Mouse (Mus musculus) kidney, embryonic 16.5 days (tissue): ENCODE measurements around the gene Adcy9. TPM values are rescaled to one million over a fixed set of nuclear protein-coding genes. Genes with fewer than 3 reads are reported as not detected.
"Not testable (repeated sequence)": the region's sequence is repeated elsewhere in the genome, so short reads cannot be mapped to it uniquely, and the experiment has no call there.

Experiments
- ATAC-seq: fragments of 200-750 bp; cut with Nextera tagmentation; 2 replicates; pipeline ENCODE4 v1.8.0; 2017; ENCODE audit warnings: moderate TSS enrichment; ENCODE audit not compliant: low FRiP score, low TSS enrichment
- H3K27ac ChIP-seq: fragments of 300-500 bp; sonication (generic); 2 replicates; pipeline ENCODE4 v1.5.1; 2014; ENCODE audit warnings: low read length
- H3K27me3 ChIP-seq: fragments of 300-500 bp; sonication (generic); 2 replicates; pipeline ENCODE4 v1.6.1; 2014; ENCODE audit warnings: low read length, control low read depth, mixed read lengths; ENCODE audit not compliant: insufficient read depth
- H3K36me3 ChIP-seq: fragments of 300-500 bp; sonication (generic); 2 replicates; pipeline ENCODE4 v1.6.1; 2014; ENCODE audit warnings: low read length, control low read depth, mixed read lengths; ENCODE audit not compliant: insufficient read depth
- H3K4me1 ChIP-seq: fragments of 300-500 bp; sonication (generic); 2 replicates; pipeline ENCODE4 v1.6.1; 2014; ENCODE audit warnings: low read length, control low read depth, mixed read lengths; ENCODE audit not compliant: insufficient read depth
- H3K4me2 ChIP-seq: fragments of 300-500 bp; sonication (generic); replicated peaks from 2 replicates; pipeline ENCODE4 v1.6.1; 2014; ENCODE audit warnings: low read depth, low read length
- H3K4me3 ChIP-seq: fragments of 300-500 bp; sonication (generic); 2 replicates; pipeline ENCODE4 v1.5.1; 2014; ENCODE audit warnings: mild to moderate bottlenecking, low read length
- H3K9ac ChIP-seq: fragments of 300-500 bp; sonication (generic); replicated peaks from 2 replicates; pipeline ENCODE4 v1.6.1; 2014; ENCODE audit warnings: low read length
- H3K9me3 ChIP-seq: fragments of 300-500 bp; sonication (generic); 2 replicates; pipeline ENCODE4 v1.6.1; 2016; ENCODE audit warnings: low read length, control low read depth
- WGBS: fragments of 180-500 bp; shearing (Covaris S2); extraction: QIAGEN DNeasy Blood & Tissue Kit; methylation state at CpG from one replicate; pipeline ENCODE4 v1.1.7; 2014; 5-methylcytosine and 5-hydroxymethylcytosine counted together
- polyA plus RNA-seq: library from polyadenylated mRNA; unstranded; fragments of >200 nt; fragmentation: Nextera tagmentation; extraction: Ambion mirVana; gene quantifications from 2 replicates; pipeline ENCODE4 v1.2.1, GENCODE M21; 2015

The Adcy9 gene
- polyA plus RNA-seq, 1 experiment from 2014 or later, result 1.1 TPM

DNA sequence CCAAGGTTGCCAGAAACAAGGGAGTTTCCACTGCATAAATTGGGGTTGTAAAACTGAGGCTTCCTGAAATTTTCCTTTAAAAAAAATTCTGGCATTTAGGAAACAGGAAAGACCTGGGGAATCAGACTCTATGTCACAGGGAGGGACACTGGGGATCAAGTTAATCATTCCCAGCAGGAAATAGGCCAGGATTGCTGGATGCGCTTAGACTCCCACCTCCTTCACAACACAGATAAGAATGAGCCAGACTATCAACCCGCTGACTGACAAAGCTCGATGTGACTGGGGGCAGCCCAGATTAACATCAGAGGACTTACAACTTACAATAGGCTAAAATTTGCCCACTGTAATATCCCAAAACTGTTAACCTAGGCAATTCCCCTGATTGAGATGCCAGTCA is 52.4 kb downstream of the Adcy9 start:
- H3K27ac ChIP-seq, result no peak overlapping the region
- ATAC-seq, result no peak
- H3K4me2 ChIP-seq, result no peak overlapping the region
- no peak overlapping the region for H3K4me3 ChIP-seq
- 23% methylated on average over 3 of the region's 3 CpGs for WGBS
- no peaks in the 10 kb centered on the region for H3K9me3 ChIP-seq
- H3K36me3 ChIP-seq, result no peaks in the 10 kb centered on the region
- H3K9ac ChIP-seq, result no peak overlapping the region
- no peaks in the 10 kb centered on the region for H3K27me3 ChIP-seq
- peaks cover 14% of the 10 kb centered on the region for H3K4me1 ChIP-seq

DNA sequence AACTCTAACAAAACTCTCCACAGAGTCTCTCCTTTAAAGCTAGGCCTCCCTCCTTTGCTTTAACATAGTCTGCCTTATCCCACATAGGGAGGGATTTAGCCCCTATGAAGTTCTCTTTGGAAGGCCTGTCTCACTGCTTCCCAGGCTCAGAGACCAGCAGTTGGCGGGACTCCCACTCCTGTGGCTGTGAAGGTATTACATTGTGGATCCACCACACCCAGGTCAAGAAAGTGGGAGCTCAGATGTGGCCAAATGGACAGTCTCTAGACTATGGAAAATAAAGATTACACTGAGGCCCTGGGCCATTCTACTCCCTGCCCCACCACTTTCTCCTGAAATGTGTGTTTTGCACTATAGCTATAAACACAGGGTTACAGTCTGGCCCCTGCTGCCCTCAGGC is 53.0 kb downstream of the Adcy9 start:
- Histone ChIP-seq H3K27me3 (no peaks in the 10 kb centered on the region), H3K4me2 (no peak overlapping the region), H3K36me3 (no peaks in the 10 kb centered on the region), H3K9me3 (no peaks in the 10 kb centered on the region), H3K9ac (no peak overlapping the region), H3K27ac (no peak overlapping the region), H3K4me1 (peaks cover 14% of the 10 kb centered on the region), H3K4me3 (no peak overlapping the region)
- 75% methylated on average over 1 of the region's 1 CpGs for WGBS
- ATAC-seq, result no peak

DNA sequence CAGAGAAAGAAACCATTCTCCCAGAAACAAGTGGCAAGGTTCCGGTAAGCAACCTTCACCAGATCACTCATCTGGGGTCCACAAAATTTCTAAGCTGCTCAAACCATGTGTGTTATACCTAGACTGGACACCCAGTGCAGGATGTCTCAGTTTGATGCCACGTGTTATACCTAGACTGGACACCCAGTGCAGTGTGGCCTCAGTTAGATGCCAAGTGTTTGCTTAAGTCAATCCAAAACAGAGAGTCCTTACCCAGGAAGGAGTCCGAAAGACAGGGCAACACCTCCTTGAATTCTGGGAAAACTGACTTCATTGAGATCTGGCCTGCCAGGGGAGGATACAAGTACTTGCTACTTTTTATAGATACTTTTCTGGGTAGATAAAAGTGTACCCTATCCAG is 53.6 kb downstream of the Adcy9 start:
- no peaks in the 10 kb centered on the region for H3K36me3 ChIP-seq
- no peak overlapping the region for H3K4me3 ChIP-seq
- H3K9ac ChIP-seq, result no peak overlapping the region
- H3K4me1 ChIP-seq, result peaks cover 14% of the 10 kb centered on the region
- H3K4me2 ChIP-seq, result no peak overlapping the region
- no peak overlapping the region for H3K27ac ChIP-seq
- ATAC-seq, result no peak
- no peaks in the 10 kb centered on the region for H3K9me3 ChIP-seq
- whole genome bisulfite sequencing, result 90% methylated on average over 3 of the region's 3 CpGs
- H3K27me3 ChIP-seq, result no peaks in the 10 kb centered on the region

DNA sequence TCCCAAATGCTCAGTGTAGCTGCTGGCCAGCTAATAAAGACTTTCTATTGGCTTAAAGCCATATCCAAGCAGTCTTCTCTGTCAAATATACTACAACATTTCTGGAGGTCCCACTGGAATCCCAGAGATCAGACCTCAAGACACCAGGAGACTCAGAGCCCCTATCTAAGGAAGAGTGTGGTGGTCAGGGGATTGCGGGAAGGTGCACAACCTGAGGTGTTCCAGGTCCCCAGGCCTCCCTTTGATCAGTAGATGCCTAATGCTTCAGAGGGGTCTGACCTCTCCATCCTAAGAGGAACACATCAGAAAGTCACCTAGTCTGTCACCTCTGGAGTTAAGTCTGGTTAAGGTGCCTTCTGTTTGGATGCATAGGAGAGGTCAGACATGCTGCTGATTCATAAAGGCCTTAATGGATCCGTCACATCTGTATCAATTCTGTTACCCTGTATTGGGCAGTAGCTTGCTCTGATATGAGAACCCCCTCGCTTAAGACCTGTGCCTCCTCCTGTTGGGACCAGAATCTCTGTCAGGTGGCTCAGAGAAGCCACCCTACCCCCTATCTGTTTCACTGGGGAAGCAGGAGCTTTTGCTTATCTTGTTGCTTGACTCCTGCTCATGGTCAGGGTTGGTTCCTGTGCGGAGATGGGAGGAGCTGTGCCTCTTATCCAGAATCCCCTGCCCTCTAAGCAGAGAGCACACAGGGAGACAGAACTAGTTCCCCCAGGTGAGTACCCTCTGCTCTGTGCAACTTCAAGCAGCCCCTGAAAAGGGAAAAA is 56.8 kb downstream of the Adcy9 start:
- 82% methylated on average over 4 of the region's 4 CpGs for WGBS
- no peaks in the 10 kb centered on the region for H3K36me3 ChIP-seq
- no peaks in the 10 kb centered on the region for H3K27me3 ChIP-seq
- H3K9me3 ChIP-seq, result no peaks in the 10 kb centered on the region
- H3K9ac ChIP-seq, result no peak overlapping the region
- no peak overlapping the region for H3K4me2 ChIP-seq
- no peak overlapping the region for H3K4me3 ChIP-seq
- no peak for ATAC-seq
- H3K27ac ChIP-seq, result no peak overlapping the region
- H3K4me1 ChIP-seq, result peaks cover 11% of the 10 kb centered on the region

DNA sequence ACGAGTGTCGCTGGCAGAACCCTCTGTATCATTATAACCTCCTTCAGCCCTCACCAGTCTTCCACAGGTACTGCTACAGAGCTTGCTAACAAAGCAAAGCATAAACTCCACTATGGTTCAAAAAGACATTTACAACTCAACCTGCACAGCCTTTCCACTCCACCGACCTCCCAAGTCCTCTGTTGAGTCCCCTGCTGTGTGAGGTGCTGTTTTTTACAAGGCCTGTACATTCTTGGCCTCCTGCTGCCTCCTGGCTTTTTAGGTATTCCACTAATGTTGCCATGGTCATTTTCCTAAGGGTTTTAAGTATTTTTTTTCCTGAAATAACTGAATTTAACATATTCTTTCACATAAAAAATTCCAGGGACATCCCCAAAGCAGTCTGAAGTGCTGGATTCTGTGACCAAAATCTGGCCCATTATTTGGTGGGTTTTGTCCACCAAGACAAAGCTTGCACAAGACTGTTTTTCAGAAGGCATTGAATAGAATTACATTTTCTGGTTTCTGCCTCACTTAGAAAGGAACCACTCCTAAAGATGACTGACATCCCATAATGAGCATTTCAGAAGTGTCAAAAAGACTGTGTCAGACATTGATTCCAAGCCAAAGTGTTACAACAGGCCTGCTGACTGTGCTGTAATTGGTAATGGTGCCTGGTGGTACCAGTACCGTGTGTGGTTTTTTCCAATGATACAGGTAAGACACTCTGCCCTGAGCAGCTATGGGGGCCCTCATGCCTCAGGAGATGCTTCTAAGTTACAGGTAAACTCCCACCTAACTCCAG is 64.8 kb downstream of the Adcy9 start:
- no peaks in the 10 kb centered on the region for H3K9me3 ChIP-seq
- no peak overlapping the region for H3K4me3 ChIP-seq
- no peak overlapping the region for H3K4me2 ChIP-seq
- H3K27me3 ChIP-seq, result no peaks in the 10 kb centered on the region
- H3K27ac ChIP-seq, result no peak overlapping the region
- H3K9ac ChIP-seq, result no peak overlapping the region
- no peak for ATAC-seq
- no peaks in the 10 kb centered on the region for H3K4me1 ChIP-seq
- WGBS, result 61% methylated on average over 4 of the region's 4 CpGs
- H3K36me3 ChIP-seq, result no peaks in the 10 kb centered on the region

DNA sequence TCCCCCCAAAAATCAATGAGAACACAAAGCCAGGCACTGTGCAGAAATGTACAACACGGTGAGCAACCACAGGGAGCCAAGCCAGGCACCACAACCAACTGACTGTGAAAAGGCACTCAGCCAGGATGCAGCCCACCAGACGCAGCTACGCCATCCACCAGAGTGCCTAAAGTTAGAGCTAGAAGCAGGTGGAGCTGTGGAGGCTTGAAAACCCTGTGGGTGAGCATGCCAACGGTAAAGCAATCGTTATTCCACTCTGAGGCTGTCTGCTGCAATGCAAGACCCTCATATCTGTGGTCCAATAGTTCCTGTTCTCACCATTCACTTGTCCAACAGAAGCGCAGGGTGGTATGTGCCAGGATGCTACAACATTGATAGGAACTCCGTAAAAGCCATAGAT is 77.7 kb downstream of the Adcy9 start:
- Histone ChIP-seq H3K9ac (no peak overlapping the region), H3K4me1 (no peaks in the 10 kb centered on the region), H3K9me3 (no peaks in the 10 kb centered on the region), H3K4me2 (no peak overlapping the region), H3K4me3 (no peak overlapping the region), H3K36me3 (no peaks in the 10 kb centered on the region), H3K27ac (no peak overlapping the region), H3K27me3 (no peaks in the 10 kb centered on the region)
- WGBS, result 93% methylated on average over 7 of the region's 7 CpGs
- no peak for ATAC-seq

DNA sequence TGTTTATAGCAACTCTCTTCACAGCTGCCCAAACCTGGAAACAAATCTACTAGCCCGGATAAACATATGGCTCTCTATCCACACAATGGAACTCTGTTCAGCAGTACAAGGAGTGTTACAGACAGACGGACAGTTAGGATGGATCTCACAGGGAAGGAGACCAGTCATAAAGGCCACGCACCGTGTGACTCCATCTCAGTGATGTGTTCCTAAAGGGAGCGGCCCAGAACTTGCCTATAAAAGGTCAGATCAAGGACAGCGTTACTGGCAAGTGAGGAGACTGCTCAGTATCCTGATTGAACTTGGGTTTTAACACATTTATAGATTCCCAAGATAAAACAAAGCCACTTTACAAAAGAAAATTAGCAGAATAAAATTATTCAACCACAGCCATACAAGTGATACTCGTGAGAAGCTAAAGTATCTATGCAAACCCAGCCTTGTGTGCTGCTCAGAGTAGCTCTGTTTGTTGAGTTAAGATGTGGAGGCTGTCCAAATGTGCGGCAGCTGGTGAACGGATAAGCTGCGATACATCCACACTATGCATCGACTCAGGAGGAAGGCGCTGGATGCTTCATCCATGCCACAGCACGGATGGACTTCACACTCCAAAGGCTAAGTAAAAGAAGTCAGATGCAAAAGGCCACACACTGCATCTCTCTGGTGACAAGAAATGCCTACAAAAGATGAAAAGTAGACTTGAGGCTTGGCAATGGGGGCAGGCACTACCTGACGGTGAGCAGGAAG is 78.8 kb downstream of the Adcy9 start:
- Histone ChIP-seq H3K27ac (no peak overlapping the region), H3K9me3 (no peaks in the 10 kb centered on the region), H3K9ac (no peak overlapping the region), H3K27me3 (no peaks in the 10 kb centered on the region), H3K36me3 (no peaks in the 10 kb centered on the region), H3K4me2 (no peak overlapping the region), H3K4me3 (no peak overlapping the region), H3K4me1 (no peaks in the 10 kb centered on the region)
- WGBS, result 82% methylated on average over 14 of the region's 14 CpGs
- no peak for ATAC-seq

DNA sequence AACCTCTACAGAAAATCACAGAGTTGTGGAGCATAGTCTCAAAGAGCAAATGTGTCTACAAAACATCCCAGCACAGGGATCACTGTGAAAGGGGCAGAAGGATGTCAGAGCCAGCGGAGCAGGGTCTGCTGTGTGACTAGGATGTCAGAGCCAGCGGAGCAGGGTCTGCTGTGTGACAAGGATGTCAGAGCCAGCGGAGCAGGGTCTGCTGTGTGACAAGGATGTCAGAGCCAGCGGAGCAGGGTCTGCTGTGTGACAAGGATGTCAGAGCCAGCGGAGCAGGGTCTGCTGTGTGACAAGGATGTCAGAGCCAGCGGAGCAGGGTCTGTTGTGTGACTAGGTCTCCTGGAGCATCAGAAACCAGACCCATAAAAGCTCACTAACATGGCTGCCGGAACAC is 81.1 kb downstream of the Adcy9 start:
- not testable (repeated sequence) for H3K36me3 ChIP-seq, H3K9me3 ChIP-seq, H3K4me1 ChIP-seq, H3K9ac ChIP-seq, H3K27ac ChIP-seq, H3K4me3 ChIP-seq, ATAC-seq, H3K27me3 ChIP-seq, H3K4me2 ChIP-seq
- WGBS, result 83% methylated on average over 6 of the region's 7 CpGs

DNA sequence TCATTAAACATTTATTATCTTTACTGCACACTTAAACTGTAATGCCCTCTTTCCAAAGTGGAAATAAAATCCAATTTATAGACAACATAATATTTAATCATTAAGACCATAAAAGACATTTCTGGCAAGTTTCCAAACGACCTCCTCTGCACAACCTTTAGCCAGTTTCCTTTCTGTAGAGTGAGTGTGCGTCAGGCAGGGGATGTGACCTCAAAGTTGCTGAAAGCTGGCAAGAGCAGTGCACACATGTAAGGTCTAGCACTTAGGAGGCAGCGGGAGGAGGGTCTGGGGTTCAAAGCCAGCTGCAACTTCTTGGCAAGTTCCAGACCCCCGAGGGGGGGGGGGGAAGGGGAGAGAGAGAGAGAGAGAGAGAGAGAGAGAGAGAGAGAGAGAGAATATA is 83.0 kb downstream of the Adcy9 start:
- Histone ChIP-seq H3K4me2 (no peak overlapping the region), H3K27ac (no peak overlapping the region), H3K9ac (no peak overlapping the region), H3K36me3 (no peaks in the 10 kb centered on the region), H3K9me3 (no peaks in the 10 kb centered on the region), H3K27me3 (no peaks in the 10 kb centered on the region), H3K4me1 (no peaks in the 10 kb centered on the region), H3K4me3 (no peak overlapping the region)
- 0 out of 2 replicates have a peak, but pooled peaks have one; percentile 49 for ATAC-seq
- WGBS, result 59% methylated on average over 4 of the region's 4 CpGs
